Mouse (Mus musculus) brown adipose tissue, adult 24 weeks (tissue): ENCODE data around the gene Zfp398. TPM values are rescaled to one million over a fixed set of nuclear protein-coding genes. Genes with fewer than 3 reads are reported as not detected.

Experiments
- H3K27ac ChIP-seq: fragments of 200-500 bp; replicated peaks from 2 replicates; pipeline ENCODE4 v1.5.1; 2012; ENCODE audit warnings: low read depth, mild to moderate bottlenecking, low read length
- H3K4me1 ChIP-seq: fragments of 200-500 bp; 2 replicates; pipeline ENCODE4 v1.6.1; 2012; ENCODE audit warnings: low read length, mixed read lengths; ENCODE audit not compliant: control insufficient read depth, insufficient read depth, insufficient read length
- H3K4me3 ChIP-seq: fragments of 200-500 bp; 2 replicates; pipeline ENCODE4 v1.5.1; 2012; ENCODE audit warnings: low read depth, mild to moderate bottlenecking, low read length, moderate library complexity; ENCODE audit not compliant: insufficient read depth
- polyA plus RNA-seq: library from polyadenylated mRNA; stranded (reverse); fragments of >200 nt; gene quantifications from 2 replicates; pipeline ENCODE4 v1.2.4, GENCODE M21; 2012; ENCODE audit not compliant: missing spikeins, insufficient read depth, insufficient read length

The Zfp398 gene
- polyA plus RNA-seq, 1 experiment, result 3.3 TPM

GRCm38 (mm10) chr6:47903587-47903986 lies 68.1 kb downstream of the Zfp398 start:
- no peak overlapping the region for H3K4me3 ChIP-seq
- no peak overlapping the region for H3K27ac ChIP-seq
- H3K4me1 ChIP-seq, result no peaks in the 10 kb centered on the region

- Histone ChIP-seq H3K4me3 (no peak overlapping the region), H3K4me1 (no peaks in the 10 kb centered on the region), H3K27ac (no peak overlapping the region)
Measured at GRCm38 (mm10) chr6:47904361-47904760, 68.9 kb downstream of the Zfp398 start.

GRCm38 (mm10) chr6:47904917-47905695 lies 69.6 kb downstream of the Zfp398 start:
- Histone ChIP-seq H3K27ac (no peak overlapping the region), H3K4me1 (no peaks in the 10 kb centered on the region)

GRCm38 (mm10) chr6:47906326-47906725 lies 70.9 kb downstream of the Zfp398 start:
- H3K4me1 ChIP-seq, result no peaks in the 10 kb centered on the region
- H3K27ac ChIP-seq, result no peak overlapping the region
- H3K4me3 ChIP-seq, result no peak overlapping the region

More at GRCm38 (mm10) chr6:47904917-47905695, 69.6 kb downstream of the Zfp398 start:
- H3K4me3 ChIP-seq, result no peak overlapping the region

- Histone ChIP-seq H3K4me3 (no peak overlapping the region), H3K27ac (no peak overlapping the region), H3K4me1 (no peaks in the 10 kb centered on the region)
Measured at GRCm38 (mm10) chr6:47909007-47909406, 73.5 kb downstream of the Zfp398 start.

- H3K27ac ChIP-seq, result no peak overlapping the region
- H3K4me1 ChIP-seq, result no peaks in the 10 kb centered on the region
- H3K4me3 ChIP-seq, result no peak overlapping the region
Measured at GRCm38 (mm10) chr6:47911650-47912049, 76.2 kb downstream of the Zfp398 start.

GRCm38 (mm10) chr6:47912991-47913390 lies 77.5 kb downstream of the Zfp398 start:
- H3K4me1 ChIP-seq, result no peaks in the 10 kb centered on the region
- no peak overlapping the region for H3K27ac ChIP-seq
- no peak overlapping the region for H3K4me3 ChIP-seq

- Histone ChIP-seq H3K4me3 (no peak overlapping the region), H3K27ac (no peak overlapping the region), H3K4me1 (peaks cover 5% of the 10 kb centered on the region)
Measured at GRCm38 (mm10) chr6:47917051-47917450, 81.6 kb downstream of the Zfp398 start.

- no peak overlapping the region for H3K27ac ChIP-seq
- peaks cover 8% of the 10 kb centered on the region for H3K4me1 ChIP-seq
- no peak overlapping the region for H3K4me3 ChIP-seq
Measured at GRCm38 (mm10) chr6:47918768-47919274, 83.4 kb downstream of the Zfp398 start.

GRCm38 (mm10) chr6:47919646-47920446 lies 84.4 kb downstream of the Zfp398 start:
- H3K4me1 ChIP-seq, result peaks cover 8% of the 10 kb centered on the region
- peak overlapping the region; percentile 38; the same call in 1 of the 2 replicates for H3K27ac ChIP-seq

GRCm38 (mm10) chr6:47920447-47921340 lies 85.2 kb downstream of the Zfp398 start, which contains the start of gene Zfp212:
Gene Zfp212, plus strand, starts transcription at chr6:47920476.
- H3K4me3 ChIP-seq, result peak within 1 kb of the TSS; percentile 98
- H3K4me1 ChIP-seq, result peaks cover 8% of the 10 kb centered on the region
- peak within 1 kb of the TSS; percentile 97 for H3K27ac ChIP-seq

More at GRCm38 (mm10) chr6:47919646-47920446, 84.4 kb downstream of the Zfp398 start:
- H3K4me3 ChIP-seq, result peak overlapping the region; percentile 98

Other genes with a start within 250 kb of the Zfp398 start
- 12.3 and 14.1 TPM in 2 replicates for gene Ezh2, start 240.3 kb upstream of the Zfp398 start, polyA plus RNA-seq
- gene Pdia4, start 22.2 kb upstream of the Zfp398 start, polyA plus RNA-seq, result 30.2 and 50.2 TPM in 2 replicates
- not detected in 2 replicates for gene Zfp786, start 4.8 kb upstream of the Zfp398 start, polyA plus RNA-seq
- 1.6 and 1.7 TPM in 2 replicates for gene Zfp282, start 41.5 kb downstream of the Zfp398 start, polyA plus RNA-seq
- gene Zfp212, start 84.8 kb downstream of the Zfp398 start, polyA plus RNA-seq, result 2.1 and 4.5 TPM in 2 replicates
- 1.9 TPM in 1 of 2 replicates, not detected in the other for gene Zfp956, start 117.7 kb downstream of the Zfp398 start, polyA plus RNA-seq
- gene Zfp777, start 213.2 kb downstream of the Zfp398 start, polyA plus RNA-seq, result 4.8 and 9.8 TPM in 2 replicates